Mouse (Mus musculus) forebrain, embryonic 12.5 days (tissue): Measurements from ENCODE around the gene Vwc2. TPM values are rescaled to one million over a fixed set of nuclear protein-coding genes. Genes with fewer than 3 reads are reported as not detected.

ENCODE experiments used
- ATAC-seq: fragments of 200-750 bp; cut with Nextera tagmentation; 2 replicates; pipeline ENCODE4 v1.8.0; 2017; ENCODE audit warnings: moderate TSS enrichment; ENCODE audit not compliant: low FRiP score
- H3K27ac ChIP-seq: fragments of 300-500 bp; sonication (generic); 2 replicates; pipeline ENCODE4 v1.5.1; 2016; ENCODE audit warnings: mild to moderate bottlenecking
- H3K27me3 ChIP-seq: fragments of 300-500 bp; sonication (generic); 2 replicates; pipeline ENCODE4 v1.6.1; 2016; ENCODE audit warnings: mild to moderate bottlenecking
- H3K36me3 ChIP-seq: fragments of 300-500 bp; sonication (generic); replicated peaks from 2 replicates; pipeline ENCODE4 v1.6.1; 2016; ENCODE audit warnings: mild to moderate bottlenecking
- H3K4me1 ChIP-seq: fragments of 300-500 bp; sonication (generic); 2 replicates; pipeline ENCODE4 v1.6.1; 2016
- H3K4me2 ChIP-seq: fragments of 300-500 bp; sonication (generic); 2 replicates; pipeline ENCODE4 v1.6.1; 2016; ENCODE audit warnings: mild to moderate bottlenecking, moderate library complexity
- H3K4me3 ChIP-seq: fragments of 300-500 bp; sonication (generic); replicated peaks from 2 replicates; pipeline ENCODE4 v1.5.1; 2016; ENCODE audit warnings: mild to moderate bottlenecking
- H3K9ac ChIP-seq: fragments of 300-500 bp; sonication (generic); 2 replicates; pipeline ENCODE4 v1.6.1; 2016; ENCODE audit warnings: mild to moderate bottlenecking
- H3K9me3 ChIP-seq: fragments of 300-500 bp; sonication (generic); 2 replicates; pipeline ENCODE4 v1.6.1; 2016
- WGBS: fragments of 180-500 bp; shearing (Covaris S2); methylation state at CpG from one replicate; pipeline ENCODE4 v1.1.7; 2016; 5-methylcytosine and 5-hydroxymethylcytosine counted together
- polyA plus RNA-seq: library from polyadenylated mRNA; unstranded; fragments of >200 nt; fragmentation: Nextera tagmentation; extraction: Ambion mirVana; gene quantifications from 2 replicates; pipeline ENCODE4 v1.2.1, GENCODE M21; 2016

The Vwc2 gene
- 2.7 and 2.9 TPM in 2 replicates for polyA plus RNA-seq

GRCm38 (mm10) chr11:11113576-11114233 lies at the start of gene Vwc2:
Vwc2 (plus strand) TSS chr11:11114223.
- Histone ChIP-seq H3K4me2 (peak within 1 kb of the TSS; percentile 95), H3K27me3 (peaks cover 71% of the 10 kb centered on the region), H3K4me3 (peak within 1 kb of the TSS; percentile 57), H3K4me1 (peaks cover 31% of the 10 kb centered on the region), H3K9me3 (no peaks in the 10 kb centered on the region), H3K27ac (no peak within 1 kb of the TSS), H3K36me3 (no peaks in the 10 kb centered on the region), H3K9ac (peak within 1 kb of the TSS; percentile 50)
- ATAC-seq: peak; percentile 76
- under 1% methylated on average over 28 of the region's 28 CpGs for WGBS

GRCm38 (mm10) chr11:11088162-11088756 lies 25.8 kb upstream of the Vwc2 start:
- 15% methylated on average over 1 of the region's 1 CpGs for WGBS
- no peak overlapping the region for H3K9ac ChIP-seq
- peak; percentile 92 for ATAC-seq
- H3K4me3 ChIP-seq: no peak overlapping the region
- no peaks in the 10 kb centered on the region for H3K9me3 ChIP-seq
- no peak overlapping the region for H3K4me2 ChIP-seq
- H3K36me3 ChIP-seq: no peaks in the 10 kb centered on the region
- no peaks in the 10 kb centered on the region for H3K27me3 ChIP-seq
- no peaks in the 10 kb centered on the region for H3K4me1 ChIP-seq
- no peak overlapping the region for H3K27ac ChIP-seq

GRCm38 (mm10) chr11:11097606-11098005 lies 16.4 kb upstream of the Vwc2 start:
- WGBS: 79% methylated on average over 1 of the region's 1 CpGs
- Histone ChIP-seq H3K4me3 (no peak overlapping the region), H3K4me2 (no peak overlapping the region), H3K27ac (no peak overlapping the region), H3K9me3 (no peaks in the 10 kb centered on the region), H3K27me3 (no peaks in the 10 kb centered on the region), H3K4me1 (no peaks in the 10 kb centered on the region), H3K36me3 (no peaks in the 10 kb centered on the region), H3K9ac (no peak overlapping the region)
- ATAC-seq: no peak

- H3K27ac ChIP-seq: no peak overlapping the region
- WGBS: 62% methylated on average over 4 of the region's 4 CpGs
- no peaks in the 10 kb centered on the region for H3K4me1 ChIP-seq
- H3K27me3 ChIP-seq: no peaks in the 10 kb centered on the region
- no peak overlapping the region for H3K4me3 ChIP-seq
- no peak for ATAC-seq
- H3K36me3 ChIP-seq: no peaks in the 10 kb centered on the region
- H3K4me2 ChIP-seq: no peak overlapping the region
- H3K9ac ChIP-seq: no peak overlapping the region
- no peaks in the 10 kb centered on the region for H3K9me3 ChIP-seq
Observed at GRCm38 (mm10) chr11:11098282-11098681, 15.7 kb upstream of the Vwc2 start.

- no peaks in the 10 kb centered on the region for H3K36me3 ChIP-seq
- H3K4me3 ChIP-seq: no peak overlapping the region
- no peaks in the 10 kb centered on the region for H3K9me3 ChIP-seq
- no peak overlapping the region for H3K27ac ChIP-seq
- no peak for ATAC-seq
- no peak overlapping the region for H3K4me2 ChIP-seq
- no peaks in the 10 kb centered on the region for H3K4me1 ChIP-seq
- 90% methylated on average over 5 of the region's 5 CpGs for WGBS
- H3K27me3 ChIP-seq: no peaks in the 10 kb centered on the region
- no peak overlapping the region for H3K9ac ChIP-seq
Observed at GRCm38 (mm10) chr11:11099011-11099410, 15.0 kb upstream of the Vwc2 start.

GRCm38 (mm10) chr11:11102182-11102581 lies 11.8 kb upstream of the Vwc2 start:
- H3K27me3 ChIP-seq: no peaks in the 10 kb centered on the region
- H3K9ac ChIP-seq: no peak overlapping the region
- H3K27ac ChIP-seq: no peak overlapping the region
- no peaks in the 10 kb centered on the region for H3K9me3 ChIP-seq
- no peaks in the 10 kb centered on the region for H3K4me1 ChIP-seq
- no peak overlapping the region for H3K4me2 ChIP-seq
- no peaks in the 10 kb centered on the region for H3K36me3 ChIP-seq
- 19% methylated on average over 1 of the region's 1 CpGs for WGBS
- no peak overlapping the region for H3K4me3 ChIP-seq
- no peak for ATAC-seq

DNA sequence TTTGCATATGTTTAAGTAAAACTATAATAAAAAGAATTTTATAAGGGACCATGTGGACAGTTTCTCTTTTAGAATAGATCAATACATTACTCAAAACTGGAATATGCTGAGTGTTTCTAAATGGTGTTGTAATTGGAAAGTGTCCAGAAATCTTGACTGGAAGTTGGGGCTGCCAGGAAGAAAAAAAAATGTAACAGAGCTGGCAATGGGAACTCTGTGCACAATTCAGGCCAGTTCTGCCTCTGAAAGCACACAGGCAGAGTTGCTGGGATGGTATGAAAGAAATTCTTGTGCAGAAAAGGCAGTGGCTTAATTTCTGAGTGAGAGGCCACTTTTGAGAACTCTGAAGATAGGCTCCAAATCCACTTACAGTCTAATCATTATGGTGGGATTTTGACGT lies 11.4 kb upstream of the Vwc2 start:
- no peak for ATAC-seq
- no peak overlapping the region for H3K4me2 ChIP-seq
- no peak overlapping the region for H3K27ac ChIP-seq
- no peaks in the 10 kb centered on the region for H3K4me1 ChIP-seq
- no peak overlapping the region for H3K9ac ChIP-seq
- 32% methylated on average over 1 of the region's 1 CpGs for WGBS
- no peak overlapping the region for H3K4me3 ChIP-seq
- H3K27me3 ChIP-seq: no peaks in the 10 kb centered on the region
- H3K36me3 ChIP-seq: no peaks in the 10 kb centered on the region
- H3K9me3 ChIP-seq: no peaks in the 10 kb centered on the region

DNA sequence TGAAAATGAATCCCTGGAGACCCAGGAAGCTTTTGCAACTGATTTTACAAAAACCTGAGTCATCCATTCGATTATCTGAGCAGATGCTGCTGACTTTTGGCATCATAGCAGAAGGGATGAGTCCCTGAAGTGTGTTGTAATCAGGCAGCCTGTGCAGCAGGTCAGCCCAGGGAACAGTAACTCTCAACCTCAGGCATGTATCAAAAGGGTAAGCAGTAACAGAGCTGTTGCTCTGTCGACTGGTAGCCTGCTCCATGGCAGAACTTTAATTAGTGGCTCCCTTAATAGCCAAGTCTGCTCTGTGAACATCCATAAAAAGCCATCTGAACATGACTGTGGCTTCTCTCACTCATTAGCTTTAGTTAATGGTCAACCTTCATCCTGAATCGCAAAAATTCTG lies 5.1 kb upstream of the Vwc2 start:
- H3K4me1 ChIP-seq: peaks cover 6% of the 10 kb centered on the region
- no peaks in the 10 kb centered on the region for H3K9me3 ChIP-seq
- no peak overlapping the region for H3K27ac ChIP-seq
- ATAC-seq: no peak
- H3K4me2 ChIP-seq: no peak overlapping the region
- no peak overlapping the region for H3K4me3 ChIP-seq
- WGBS: 72% methylated on average over 3 of the region's 3 CpGs
- peaks cover 24% of the 10 kb centered on the region for H3K27me3 ChIP-seq
- H3K36me3 ChIP-seq: no peaks in the 10 kb centered on the region
- no peak overlapping the region for H3K9ac ChIP-seq

GRCm38 (mm10) chr11:11114234-11115030 lies 409 bp downstream of the Vwc2 start:
- peak overlapping the region; percentile 95 for H3K4me2 ChIP-seq
- H3K9me3 ChIP-seq: no peaks in the 10 kb centered on the region
- no peaks in the 10 kb centered on the region for H3K36me3 ChIP-seq
- H3K27ac ChIP-seq: no peak overlapping the region
- ATAC-seq: peak; percentile 34
- H3K9ac ChIP-seq: peak overlapping the region; percentile 50
- H3K4me1 ChIP-seq: peaks cover 31% of the 10 kb centered on the region
- H3K27me3 ChIP-seq: peaks cover 78% of the 10 kb centered on the region
- WGBS: 1% methylated on average over 34 of the region's 34 CpGs
- peak overlapping the region; percentile 57 for H3K4me3 ChIP-seq

DNA sequence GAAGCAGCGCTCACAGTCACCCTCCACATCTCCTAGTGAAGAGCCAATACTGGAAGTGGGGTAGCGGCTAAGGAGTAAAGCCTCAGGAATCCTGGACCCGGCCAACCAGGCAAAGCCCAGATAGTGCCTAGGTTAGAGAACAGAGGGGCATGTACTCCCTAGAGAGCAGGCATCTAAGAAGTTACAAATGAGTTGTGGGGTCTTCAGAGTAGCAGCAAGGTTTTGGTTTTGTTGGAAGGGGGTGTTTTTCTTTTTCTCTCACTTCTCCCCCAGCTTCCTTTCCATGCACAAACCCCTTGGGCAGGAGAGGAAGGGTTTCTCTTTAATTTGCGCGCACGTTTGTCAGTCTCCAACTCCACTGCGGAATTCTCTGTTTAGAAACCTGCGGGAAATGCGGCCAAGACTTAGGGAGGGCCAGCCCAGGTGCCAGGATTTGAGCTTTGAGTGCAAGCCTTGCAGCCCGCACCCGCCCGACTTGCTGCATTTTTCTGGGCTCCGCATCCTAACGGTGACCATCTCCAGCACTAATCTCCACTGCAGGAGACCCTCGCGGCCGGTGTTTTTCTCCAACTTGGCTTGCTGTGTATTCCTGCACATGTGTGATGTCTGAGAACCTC lies 1.1 kb downstream of the Vwc2 start:
- under 1% methylated on average over 17 of the region's 17 CpGs for WGBS

DNA sequence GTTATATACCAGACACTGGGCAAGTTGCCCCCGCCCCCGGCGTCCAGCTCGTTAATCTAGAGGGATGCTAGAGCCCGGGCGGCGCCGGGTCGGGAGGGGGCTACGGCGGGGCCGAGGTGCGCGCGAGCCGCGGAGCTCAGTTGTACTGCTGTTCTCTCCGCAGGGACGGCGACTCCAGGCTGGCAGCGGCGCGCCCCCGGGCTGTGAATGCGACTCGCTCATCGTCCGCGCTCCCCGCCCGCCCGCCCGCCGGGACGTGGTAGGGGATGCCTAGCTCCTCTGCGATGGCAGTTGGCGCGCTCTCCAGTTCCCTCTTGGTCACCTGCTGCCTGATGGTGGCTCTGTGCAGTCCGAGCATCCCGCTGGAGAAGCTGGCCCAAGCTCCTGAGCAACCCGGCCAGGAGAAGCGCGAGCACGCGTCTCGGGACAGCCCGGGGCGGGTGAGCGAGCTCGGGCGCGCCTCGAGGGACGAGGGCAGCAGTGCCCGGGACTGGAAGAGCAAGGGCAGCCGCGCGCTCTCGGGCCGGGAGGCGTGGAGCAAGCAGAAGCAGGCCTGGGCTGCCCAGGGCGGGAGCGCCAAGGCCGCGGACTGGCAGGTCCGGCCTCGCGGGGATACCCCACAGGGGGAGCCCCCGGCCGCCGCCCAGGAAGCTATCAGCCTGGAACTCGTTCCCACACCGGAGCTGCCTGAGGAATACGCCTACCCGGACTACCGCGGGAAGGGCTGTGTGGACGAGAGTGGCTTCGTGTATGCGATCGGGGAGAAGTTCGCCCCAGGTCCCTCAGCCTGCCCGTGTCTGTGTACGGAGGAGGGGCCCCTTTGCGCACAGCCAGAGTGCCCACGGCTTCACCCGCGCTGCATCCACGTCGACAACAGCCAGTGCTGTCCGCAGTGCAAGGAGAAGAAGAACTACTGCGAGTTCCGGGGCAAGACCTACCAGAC lies 1.9 kb downstream of the Vwc2 start:
- peak overlapping the region; percentile 95 for H3K4me2 ChIP-seq
- H3K4me1 ChIP-seq: peaks cover 31% of the 10 kb centered on the region
- no peaks in the 10 kb centered on the region for H3K9me3 ChIP-seq
- no peaks in the 10 kb centered on the region for H3K36me3 ChIP-seq
- H3K4me3 ChIP-seq: peak overlapping the region; percentile 57
- under 1% methylated on average over 90 of the region's 93 CpGs for WGBS
- ATAC-seq: peak; percentile 63
- H3K27me3 ChIP-seq: peaks cover 81% of the 10 kb centered on the region
- peak overlapping the region; percentile 57 for H3K9ac ChIP-seq
- H3K27ac ChIP-seq: no peak overlapping the region

More for the DNA sequence above, 1.1 kb downstream of the Vwc2 start:
- H3K4me2 ChIP-seq: peak overlapping the region; percentile 95
- H3K9ac ChIP-seq: peak overlapping the region; percentile 57
- H3K9me3 ChIP-seq: no peaks in the 10 kb centered on the region
- peaks cover 31% of the 10 kb centered on the region for H3K4me1 ChIP-seq
- no peaks in the 10 kb centered on the region for H3K36me3 ChIP-seq
- no peak overlapping the region for H3K27ac ChIP-seq
- H3K4me3 ChIP-seq: peak overlapping the region; percentile 57
- no peak; the same call in 1 of the 2 replicates for ATAC-seq
- peaks cover 79% of the 10 kb centered on the region for H3K27me3 ChIP-seq
